Mouse (Mus musculus): Measurements from ENCODE around the gene Klf9. TPM values are rescaled to one million over a fixed set of nuclear protein-coding genes. Genes with fewer than 3 reads are reported as not detected.
"Not testable (repeated sequence)": the region's sequence is repeated elsewhere in the genome, so short reads cannot be mapped to it uniquely, and the experiment has no call there.

The Klf9 gene
- total and polyA plus RNA-seq, 2 experiments from 2014 or later: 10.5 to 19.1 TPM

DNA sequence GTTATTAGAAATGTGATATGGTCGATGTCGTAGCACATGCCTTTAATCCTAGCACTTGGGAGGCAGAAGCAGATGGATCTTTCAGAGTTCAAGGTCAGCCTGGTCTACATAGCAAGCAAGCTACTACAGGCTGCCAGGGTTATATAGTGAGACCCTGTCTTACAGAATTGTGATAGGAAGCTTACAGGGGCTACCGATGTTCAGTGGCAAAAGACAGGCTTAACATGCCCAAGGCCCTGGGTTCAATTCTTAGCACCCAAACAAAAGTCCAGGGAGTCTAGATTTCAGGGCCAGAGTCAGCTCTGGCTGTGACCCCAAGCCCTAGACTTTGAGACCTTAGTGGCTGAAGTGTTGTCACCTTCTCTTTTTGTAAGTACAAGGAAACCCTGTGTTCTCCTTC lies 4.1 kb downstream of the Klf9 start:
- no peak for TF ChIP-seq CTCF (IDR thresholded peaks at IDR 0.05; ENCODE audit: low read depth)
- Histone ChIP-seq H3K4me1 (ENCODE audit: insufficient read depth, low read length) (peaks cover 14% of the 10 kb centered on the region), H3K27me3 (ENCODE audit: insufficient read depth, low read length) (no peaks in the 10 kb centered on the region), H3K4me3 (ENCODE audit: low read length) (no peak overlapping the region), H3K9ac (replicated peaks; ENCODE audit: low read length) (no peak overlapping the region), H3K36me3 (ENCODE audit: insufficient read depth, low read length) (no peaks in the 10 kb centered on the region), H3K9me3 (ENCODE audit: low read length) (no peaks in the 10 kb centered on the region), H3K27ac (no peak overlapping the region), H3K4me2 (ENCODE audit: low read depth, low read length) (peak overlapping the region; percentile 93)
- WGBS: 86% methylated on average over 3 of the region's 3 CpGs
- DNase-seq (ENCODE audit: low spot score): no peak
- ATAC-seq: no peak

DNA sequence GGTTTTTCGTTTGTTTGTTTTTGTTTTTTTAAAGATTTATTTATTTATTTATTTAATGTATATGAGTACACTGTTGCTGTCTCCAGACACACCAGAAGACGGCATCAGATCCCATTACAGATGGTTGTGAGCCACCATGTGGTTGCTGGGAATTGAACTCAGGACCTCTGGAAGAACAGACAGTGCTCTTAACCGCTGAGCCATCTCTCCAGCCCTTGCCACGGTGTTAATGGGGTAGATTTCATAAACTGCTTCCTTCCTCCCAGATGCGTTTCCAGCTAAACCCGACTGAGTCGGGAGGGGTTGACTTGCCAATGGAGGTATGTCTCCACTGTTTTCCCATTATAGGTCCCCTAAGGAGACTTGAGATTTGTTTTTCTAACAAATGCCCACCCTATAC lies 4.5 kb downstream of the Klf9 start:
- H3K4me2 ChIP-seq (ENCODE audit: low read depth, low read length); ATAC-seq; H3K4me3 ChIP-seq (ENCODE audit: low read length); H3K9ac ChIP-seq (replicated peaks; ENCODE audit: low read length); H3K36me3 ChIP-seq (ENCODE audit: insufficient read depth, low read length); DNase-seq (ENCODE audit: low spot score); H3K27me3 ChIP-seq (ENCODE audit: insufficient read depth, low read length); H3K9me3 ChIP-seq (ENCODE audit: low read length): not testable (repeated sequence)
- H3K27ac ChIP-seq: 0 out of 2 replicates have a peak overlapping the region, but pooled peaks have one; percentile 57
- WGBS: 87% methylated on average over 7 of the region's 7 CpGs
- H3K4me1 ChIP-seq (ENCODE audit: insufficient read depth, low read length): peaks cover 14% of the 10 kb centered on the region

DNA sequence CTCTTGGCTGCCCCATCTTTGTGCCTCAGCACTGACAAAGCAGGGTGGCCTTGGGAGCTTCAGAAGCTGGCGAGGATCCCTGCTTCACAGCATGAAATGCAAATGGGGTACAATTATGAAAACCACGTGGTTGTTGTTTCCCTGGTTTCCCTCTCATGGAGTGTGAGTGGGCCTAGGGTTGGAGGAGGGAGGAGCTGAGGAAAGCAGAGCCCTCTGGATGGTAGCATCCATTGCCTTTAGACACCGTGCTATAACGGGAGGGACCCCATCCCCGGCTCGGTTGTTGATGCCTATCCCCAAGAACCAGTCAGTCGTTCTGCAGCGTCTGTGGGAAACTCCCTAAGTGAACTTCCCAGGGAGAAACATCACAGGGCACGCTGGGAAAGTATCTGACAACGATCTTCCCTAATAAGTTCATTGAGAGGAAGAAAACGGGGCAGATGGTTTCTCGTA lies 5.4 kb downstream of the Klf9 start:
- 37% methylated on average over 12 of the region's 12 CpGs for WGBS
- no peaks in the 10 kb centered on the region for H3K9me3 ChIP-seq (ENCODE audit: low read length)
- H3K4me1 ChIP-seq (ENCODE audit: insufficient read depth, low read length): peaks cover 14% of the 10 kb centered on the region
- H3K27me3 ChIP-seq (ENCODE audit: insufficient read depth, low read length): no peaks in the 10 kb centered on the region
- peak overlapping the region; percentile 27 for H3K4me2 ChIP-seq (ENCODE audit: low read depth, low read length)
- no peak for TF ChIP-seq CTCF (IDR thresholded peaks at IDR 0.05; ENCODE audit: low read depth)
- no peaks in the 10 kb centered on the region for H3K36me3 ChIP-seq (ENCODE audit: insufficient read depth, low read length)
- peak; percentile 59 for DNase-seq (ENCODE audit: low spot score)
- H3K4me3 ChIP-seq (ENCODE audit: low read length): no peak overlapping the region
- peak; percentile 53 for ATAC-seq
- H3K9ac ChIP-seq (replicated peaks; ENCODE audit: low read length): no peak overlapping the region
- H3K27ac ChIP-seq: peak overlapping the region; percentile 57

DNA sequence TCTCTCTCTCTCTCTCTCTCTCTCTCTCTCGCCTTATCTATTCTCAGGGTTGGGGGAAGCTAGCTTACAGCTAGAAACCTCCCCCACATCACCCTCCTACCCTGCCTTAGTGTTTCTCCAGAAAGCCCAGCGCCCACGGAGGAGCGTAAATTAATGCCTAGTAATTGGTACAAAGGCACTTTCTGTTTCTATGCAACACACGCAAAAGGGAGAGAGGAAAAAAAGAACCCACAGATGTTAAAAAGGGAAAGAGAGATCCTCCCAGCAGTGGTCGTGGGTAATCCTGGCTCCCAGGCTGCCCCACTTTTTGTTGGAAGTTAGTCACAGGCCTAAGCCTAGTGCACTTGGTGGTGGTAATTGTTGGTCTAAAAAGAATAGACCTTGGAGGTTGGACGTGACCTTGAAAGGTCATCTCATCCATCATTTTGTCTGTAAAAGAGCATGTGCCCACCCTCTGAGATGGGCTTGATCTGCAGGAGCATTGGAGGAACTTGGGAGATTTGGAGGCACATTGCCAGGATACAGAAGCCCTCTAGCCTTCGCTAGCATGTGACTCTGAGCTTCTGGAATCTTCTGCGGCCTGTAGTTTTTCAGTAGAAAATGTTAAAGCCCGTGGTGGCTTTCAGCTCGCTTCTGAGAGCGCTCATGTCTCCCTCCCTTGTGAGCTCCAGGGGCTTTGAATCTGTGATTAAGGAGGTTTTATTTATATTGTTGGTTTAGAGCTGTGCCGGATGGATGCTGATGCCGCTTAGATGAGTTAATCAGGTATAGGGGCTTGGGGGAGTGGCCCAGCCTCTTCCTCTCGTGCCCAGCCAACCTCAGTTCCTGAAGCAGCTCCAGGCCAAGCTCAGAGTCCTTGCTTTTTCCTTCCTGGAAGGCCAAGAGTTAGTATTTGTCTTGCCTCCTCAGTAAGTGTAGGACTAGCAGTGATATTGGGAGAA lies 6.3 kb downstream of the Klf9 start:
- Histone ChIP-seq H3K36me3 (ENCODE audit: insufficient read depth, low read length) (no peaks in the 10 kb centered on the region), H3K4me1 (ENCODE audit: insufficient read depth, low read length) (peaks cover 10% of the 10 kb centered on the region), H3K4me3 (ENCODE audit: low read length) (no peak overlapping the region), H3K4me2 (ENCODE audit: low read depth, low read length) (peak overlapping the region; percentile 27), H3K27me3 (ENCODE audit: insufficient read depth, low read length) (no peaks in the 10 kb centered on the region), H3K9me3 (ENCODE audit: low read length) (no peaks in the 10 kb centered on the region), H3K27ac (peak overlapping the region; percentile 48; the same call in 1 of the 2 replicates), H3K9ac (replicated peaks; ENCODE audit: low read length) (no peak overlapping the region)
- WGBS: 52% methylated on average over 15 of the region's 15 CpGs
- ATAC-seq (no peak), DNase-seq (ENCODE audit: low spot score) (no peak)
- TF ChIP-seq CTCF (IDR thresholded peaks at IDR 0.05; ENCODE audit: low read depth): no peak

DNA sequence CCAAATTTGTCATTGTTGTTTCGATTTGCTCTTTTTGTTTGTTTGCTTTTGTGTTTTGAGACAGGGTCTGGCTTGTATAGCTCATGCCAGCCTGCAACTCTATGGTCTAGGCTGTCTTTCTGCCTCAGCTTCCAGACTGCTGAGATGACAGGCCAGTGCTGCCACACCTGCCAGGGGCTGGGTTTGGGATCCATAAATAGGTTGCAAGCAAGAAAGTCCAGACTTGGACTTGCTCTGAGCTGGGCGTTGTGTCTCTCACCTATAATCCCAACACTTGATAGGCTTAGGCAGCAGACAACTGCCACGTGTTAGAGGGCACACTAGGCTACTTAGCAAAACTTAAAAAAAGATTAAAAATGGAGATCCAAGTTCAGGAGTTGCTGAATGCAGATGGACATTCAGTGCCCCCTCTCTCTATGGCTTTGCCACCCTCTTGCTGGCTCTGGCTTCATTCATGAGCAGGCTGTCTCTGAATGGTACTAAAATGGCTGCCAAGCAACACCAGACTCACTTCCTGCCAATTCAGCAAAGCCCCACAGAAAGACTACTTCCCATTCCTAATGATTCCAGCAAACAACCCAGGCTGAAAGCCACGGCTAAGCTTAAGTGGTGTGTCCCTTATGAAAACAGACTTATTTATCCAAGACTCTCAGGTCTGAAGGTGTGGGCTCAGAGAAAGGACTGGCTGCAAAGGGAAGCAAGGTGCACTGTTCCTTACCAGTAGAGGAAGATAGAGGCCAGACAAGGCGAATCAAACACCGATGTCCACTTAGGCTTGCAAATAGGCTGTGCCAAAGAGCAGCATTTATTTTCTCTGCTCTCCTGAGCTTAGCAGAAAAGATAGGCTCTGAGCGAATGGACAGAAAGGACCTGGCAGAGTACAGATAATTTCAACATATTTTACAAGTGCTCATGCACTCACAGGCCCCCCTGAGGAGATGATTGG lies 8.7 kb downstream of the Klf9 start:
- DNase-seq (ENCODE audit: low spot score) (peak; percentile 52), ATAC-seq (no peak)
- H3K27me3 ChIP-seq (ENCODE audit: insufficient read depth, low read length): no peaks in the 10 kb centered on the region
- TF ChIP-seq CTCF (IDR thresholded peaks at IDR 0.05; ENCODE audit: low read depth): peak; percentile 5; the same call in 1 of the 2 replicates
- no peaks in the 10 kb centered on the region for H3K36me3 ChIP-seq (ENCODE audit: insufficient read depth, low read length)
- WGBS: 73% methylated on average over 7 of the region's 7 CpGs
- no peak overlapping the region for H3K9ac ChIP-seq (replicated peaks; ENCODE audit: low read length)
- H3K27ac ChIP-seq: peak overlapping the region; percentile 38; the same call in 1 of the 2 replicates
- no peaks in the 10 kb centered on the region for H3K9me3 ChIP-seq (ENCODE audit: low read length)
- no peak overlapping the region; the same call in 1 of the 2 replicates for H3K4me2 ChIP-seq (ENCODE audit: low read depth, low read length)
- H3K4me3 ChIP-seq (ENCODE audit: low read length): no peak overlapping the region
- peaks cover 10% of the 10 kb centered on the region for H3K4me1 ChIP-seq (ENCODE audit: insufficient read depth, low read length)

DNA sequence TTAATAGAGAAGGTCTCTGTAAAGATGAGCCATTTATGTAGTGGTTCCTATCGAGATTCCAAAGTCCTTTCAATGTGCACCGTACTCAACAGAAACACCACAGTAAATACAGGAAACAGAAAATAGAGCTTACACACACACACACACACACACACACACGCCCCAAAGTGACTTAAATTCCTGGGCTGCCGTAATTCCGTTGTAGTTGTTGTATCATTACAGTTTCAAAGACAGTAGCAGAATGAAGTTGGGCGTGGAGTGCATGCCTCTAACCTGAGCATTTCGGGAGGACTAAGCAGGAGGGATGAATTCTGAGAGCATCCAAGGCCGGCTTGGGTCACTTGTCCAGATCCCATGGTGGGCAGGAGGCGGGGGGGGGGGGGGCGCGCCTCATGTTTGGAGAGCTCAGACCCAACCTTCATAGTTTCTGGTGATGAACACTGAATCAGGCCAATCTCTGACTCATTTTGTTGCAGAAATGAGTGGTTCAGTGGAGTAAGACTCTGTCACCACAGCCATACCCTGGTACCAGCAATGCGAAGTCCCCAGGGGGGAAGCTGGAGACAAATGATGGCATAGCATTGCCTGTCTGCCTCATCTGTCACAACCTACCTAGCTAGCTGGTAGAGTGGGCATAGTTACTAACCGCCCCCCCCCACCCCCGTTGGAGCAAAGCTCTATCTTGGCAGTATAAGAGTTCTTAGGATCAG lies 9.7 kb downstream of the Klf9 start:
- no peak for ATAC-seq
- Histone ChIP-seq H3K9me3 (ENCODE audit: low read length) (no peaks in the 10 kb centered on the region), H3K4me3 (ENCODE audit: low read length) (no peak overlapping the region), H3K27ac (peak overlapping the region; percentile 38; the same call in 1 of the 2 replicates), H3K27me3 (ENCODE audit: insufficient read depth, low read length) (no peaks in the 10 kb centered on the region), H3K9ac (replicated peaks; ENCODE audit: low read length) (no peak overlapping the region), H3K36me3 (ENCODE audit: insufficient read depth, low read length) (no peaks in the 10 kb centered on the region), H3K4me1 (ENCODE audit: insufficient read depth, low read length) (peaks cover 10% of the 10 kb centered on the region), H3K4me2 (ENCODE audit: low read depth, low read length) (no peak overlapping the region)
- DNase-seq (ENCODE audit: low spot score): no peak
- 89% methylated on average over 12 of the region's 14 CpGs for WGBS
- TF ChIP-seq CTCF (IDR thresholded peaks at IDR 0.05; ENCODE audit: low read depth): no peak
